Mouse (Mus musculus) inflammation-experienced regulatory T-cells (primary cell): ENCODE results near the gene Rsph6a. TPM values are rescaled to one million over a fixed set of nuclear protein-coding genes. Genes with fewer than 3 reads are reported as not detected.

Source experiments
- polyA plus RNA-seq, 2 experiments: library from polyadenylated mRNA; unstranded; fragments of 100-300 nt; shearing (Covaris generic); gene quantifications; one replicate each; pipeline ENCODE4 v1.2.1; 2017

Gene Rsph6a
- under 1 TPM in 1 of 2 experiments, not detected in 1; 0.16 TPM for polyA plus RNA-seq

DNA sequence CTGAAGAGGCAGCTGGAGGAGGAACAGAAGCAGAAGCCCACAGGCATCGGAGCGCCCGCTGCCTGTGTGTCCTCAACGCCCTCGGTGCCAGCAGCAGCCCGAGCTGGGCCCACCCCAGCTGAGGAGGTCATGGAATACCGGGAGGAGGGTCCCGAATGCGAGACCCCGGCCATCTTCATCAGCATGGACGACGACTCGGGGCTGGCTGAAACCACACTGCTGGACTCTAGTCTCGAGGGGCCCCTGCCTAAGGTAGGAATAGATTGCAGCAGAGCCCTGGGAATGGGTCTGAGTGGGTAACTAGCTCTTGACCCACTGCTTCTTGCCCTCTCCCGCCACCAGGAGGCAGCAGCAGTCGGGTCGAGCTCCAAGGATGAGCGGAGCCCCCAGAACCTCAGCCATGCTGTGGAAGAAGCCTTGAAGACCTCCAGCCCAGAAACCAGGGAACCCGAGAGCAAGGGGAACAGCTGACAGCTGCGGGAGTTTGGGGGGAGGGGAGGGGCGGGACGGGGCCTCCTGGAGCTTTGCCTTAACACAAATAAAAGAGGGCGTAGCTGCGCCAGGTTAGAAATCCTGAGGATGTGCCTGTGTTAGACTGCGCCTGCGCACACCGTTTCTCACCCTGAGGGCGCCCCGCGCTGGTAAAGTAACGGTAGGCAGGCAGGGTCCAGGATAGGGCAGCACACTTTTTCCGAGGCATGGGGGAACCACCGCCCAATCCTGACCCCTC is at the start of gene Rsph6a:
Gene Rsph6a (plus strand): TSS at position 644 of the 730 bp plus-strand sequence.

DNA sequence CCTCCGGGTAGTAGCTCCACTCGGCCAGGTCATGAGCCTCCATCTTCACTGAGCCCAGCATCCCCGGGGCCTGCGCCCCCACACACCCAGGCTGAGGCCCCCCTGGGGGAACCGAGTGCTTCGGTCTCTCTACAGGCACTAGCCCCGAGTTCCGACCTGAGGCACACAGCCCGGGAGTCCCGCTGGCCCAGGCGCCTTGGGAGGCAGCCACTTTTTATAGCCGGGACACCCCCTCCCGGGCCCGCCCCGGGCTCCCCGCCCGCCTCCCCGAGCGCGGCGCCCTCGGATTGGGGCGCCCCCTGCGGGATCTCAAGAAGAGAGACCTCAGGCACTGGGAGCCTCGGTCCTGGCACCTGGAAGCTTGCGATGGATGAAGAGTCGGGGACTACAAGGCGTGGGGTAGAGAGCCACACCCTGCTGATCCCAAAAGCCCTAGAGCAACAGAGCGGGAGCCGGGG is 31.1 kb upstream of the Rsph6a start, which contains the start of gene Foxa3:
Gene Foxa3 (minus strand): TSS at position 182 of the 458 bp plus-strand sequence.

DNA sequence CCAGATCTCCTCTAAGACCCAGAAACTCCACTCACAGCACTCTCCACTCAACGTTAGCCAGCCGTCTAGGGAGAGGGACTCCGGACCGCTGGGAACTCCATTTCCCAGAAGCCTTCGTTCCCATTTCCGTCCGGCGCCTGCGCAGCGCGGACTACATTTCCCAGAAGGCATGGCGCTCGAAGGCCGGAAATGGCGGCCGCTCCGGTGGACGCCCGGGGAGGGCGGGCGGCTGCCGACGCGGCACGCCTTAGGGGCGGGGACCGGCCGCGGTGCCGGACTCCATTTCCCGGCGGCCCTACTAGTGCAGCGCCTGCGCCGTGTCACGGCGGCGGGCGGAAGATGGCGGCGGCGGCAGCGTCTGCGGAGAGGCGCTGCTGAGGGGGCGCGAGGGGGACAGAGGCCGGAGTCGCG is 30.4 kb upstream of the Rsph6a start, which contains the start of gene Sympk:
Gene Sympk (plus strand): TSS at position 282 of the 411 bp plus-strand sequence.

DNA sequence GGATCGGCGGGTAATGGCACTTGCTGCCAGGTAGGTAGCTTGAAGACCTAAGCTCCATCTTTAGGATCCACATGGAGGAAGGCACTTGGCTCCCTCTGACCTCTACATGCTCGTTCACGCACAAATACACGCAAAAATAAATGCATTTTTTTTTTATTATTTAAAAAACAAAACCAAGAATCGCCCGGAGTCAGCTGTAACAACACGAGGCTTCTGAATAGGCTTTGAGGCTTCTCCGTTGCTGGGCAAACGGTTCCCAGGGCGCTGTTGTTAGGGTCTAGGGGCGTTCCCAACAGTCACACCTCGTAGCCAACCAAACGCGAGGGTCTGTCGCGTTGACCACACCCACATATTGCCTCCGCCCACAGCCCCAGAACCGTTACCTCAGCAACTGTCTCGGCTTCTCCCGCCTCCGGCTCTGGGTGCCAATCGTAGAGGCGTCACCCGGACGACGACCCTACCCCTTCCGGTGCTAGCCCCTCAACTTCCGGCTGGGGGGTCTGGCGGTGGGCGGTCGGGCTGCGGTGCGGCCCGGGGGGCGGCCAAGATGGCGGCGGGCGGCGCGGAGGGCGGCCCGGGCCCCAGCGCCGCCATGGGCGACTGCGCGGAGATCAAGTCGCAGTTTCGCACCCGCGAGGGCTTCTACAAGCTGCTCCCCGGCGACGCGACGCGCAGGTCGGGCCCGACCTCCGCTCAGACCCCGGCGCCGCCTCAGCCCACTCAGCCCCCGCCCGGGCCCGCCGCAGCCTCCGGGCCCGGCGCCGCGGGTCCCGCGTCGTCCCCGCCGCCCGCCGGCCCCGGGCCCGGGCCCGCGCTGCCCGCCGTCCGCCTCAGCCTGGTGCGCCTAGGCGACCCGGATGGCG is 21.5 kb downstream of the Rsph6a start, which contains the start of gene Dmwd:
Gene Dmwd (plus strand): TSS at position 505 of the 863 bp plus-strand sequence.

DNA sequence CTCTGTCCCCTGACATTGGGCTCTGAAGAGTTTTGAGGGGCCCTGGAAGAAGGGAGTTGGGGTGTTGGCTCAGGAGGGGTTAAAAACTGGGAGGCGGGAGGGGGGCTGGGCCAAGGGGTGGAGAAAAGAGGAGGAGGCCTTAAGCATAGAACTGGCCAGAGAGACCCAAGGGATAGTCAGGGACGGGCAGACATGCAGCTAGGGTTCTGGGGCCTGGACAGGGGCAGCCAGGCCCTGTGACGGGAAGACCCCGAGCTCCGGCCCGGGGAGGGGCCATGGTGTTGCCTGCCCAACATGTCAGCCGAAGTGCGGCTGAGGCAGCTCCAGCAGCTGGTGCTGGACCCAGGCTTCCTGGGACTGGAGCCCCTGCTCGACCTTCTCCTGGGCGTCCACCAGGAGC is 29.2 kb downstream of the Rsph6a start, which contains the start of gene Dmpk:
Gene Dmpk (plus strand): TSS at position 149 of the 400 bp plus-strand sequence.

DNA sequence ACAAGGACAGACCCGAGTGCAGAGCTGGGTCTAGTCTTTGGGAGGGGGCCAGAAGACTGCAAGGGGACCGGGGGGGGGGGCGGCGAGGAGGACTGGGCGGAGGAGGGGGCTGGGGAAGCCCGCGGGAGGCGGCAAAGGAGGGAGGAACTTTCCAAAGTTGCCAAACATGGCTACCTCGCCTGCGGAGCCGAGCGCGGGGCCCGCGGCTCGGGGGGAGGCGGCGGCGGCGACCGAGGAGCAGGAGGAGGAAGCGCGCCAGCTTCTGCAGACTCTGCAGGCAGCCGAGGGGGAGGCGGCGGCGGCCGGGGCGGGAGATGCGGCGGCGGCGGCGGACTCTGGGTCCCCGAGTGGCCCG is 40.0 kb downstream of the Rsph6a start, which contains the start of gene Six5:
Gene Six5 (plus strand): TSS at position 124 of the 355 bp plus-strand sequence.

DNA sequence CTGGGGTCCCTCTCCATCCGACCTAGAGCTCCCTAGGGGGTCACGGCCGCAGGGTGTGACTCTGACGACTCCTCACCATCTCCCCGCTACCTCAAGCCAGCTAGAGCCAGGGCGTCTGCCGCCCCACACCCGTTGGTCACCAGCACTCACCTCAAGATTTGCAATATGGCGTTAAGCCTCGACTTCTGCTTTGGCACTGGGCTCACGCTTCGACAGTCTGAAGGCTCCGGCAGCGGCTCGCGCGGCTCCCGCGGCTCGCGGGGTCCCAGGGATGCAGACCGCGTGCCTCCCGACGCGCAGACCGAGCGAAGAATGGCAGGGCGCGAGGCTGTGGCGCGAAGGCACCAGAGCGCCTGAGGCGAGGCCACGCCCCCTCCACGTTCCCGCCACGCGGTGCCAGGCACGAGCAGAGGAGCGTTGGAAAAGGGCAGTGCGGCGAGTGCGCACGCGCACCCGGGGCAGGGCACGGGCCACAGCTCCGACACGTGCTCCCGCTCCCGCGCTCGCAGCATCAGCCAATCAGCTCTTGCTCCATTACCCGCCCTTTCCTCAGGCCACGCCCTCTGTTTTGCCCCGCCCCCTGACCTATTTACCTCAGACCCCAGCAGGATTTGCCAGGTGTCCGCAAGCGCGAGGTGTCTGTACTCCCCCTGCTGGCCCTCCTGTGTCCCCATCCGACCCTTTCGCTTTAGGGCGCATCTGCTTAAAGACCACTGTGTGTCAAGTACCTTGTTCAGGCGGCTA is 63.7 kb downstream of the Rsph6a start, which contains the start of gene Gm4969:
Gene Gm4969 (minus strand): TSS at position 341 of the 744 bp plus-strand sequence.

DNA sequence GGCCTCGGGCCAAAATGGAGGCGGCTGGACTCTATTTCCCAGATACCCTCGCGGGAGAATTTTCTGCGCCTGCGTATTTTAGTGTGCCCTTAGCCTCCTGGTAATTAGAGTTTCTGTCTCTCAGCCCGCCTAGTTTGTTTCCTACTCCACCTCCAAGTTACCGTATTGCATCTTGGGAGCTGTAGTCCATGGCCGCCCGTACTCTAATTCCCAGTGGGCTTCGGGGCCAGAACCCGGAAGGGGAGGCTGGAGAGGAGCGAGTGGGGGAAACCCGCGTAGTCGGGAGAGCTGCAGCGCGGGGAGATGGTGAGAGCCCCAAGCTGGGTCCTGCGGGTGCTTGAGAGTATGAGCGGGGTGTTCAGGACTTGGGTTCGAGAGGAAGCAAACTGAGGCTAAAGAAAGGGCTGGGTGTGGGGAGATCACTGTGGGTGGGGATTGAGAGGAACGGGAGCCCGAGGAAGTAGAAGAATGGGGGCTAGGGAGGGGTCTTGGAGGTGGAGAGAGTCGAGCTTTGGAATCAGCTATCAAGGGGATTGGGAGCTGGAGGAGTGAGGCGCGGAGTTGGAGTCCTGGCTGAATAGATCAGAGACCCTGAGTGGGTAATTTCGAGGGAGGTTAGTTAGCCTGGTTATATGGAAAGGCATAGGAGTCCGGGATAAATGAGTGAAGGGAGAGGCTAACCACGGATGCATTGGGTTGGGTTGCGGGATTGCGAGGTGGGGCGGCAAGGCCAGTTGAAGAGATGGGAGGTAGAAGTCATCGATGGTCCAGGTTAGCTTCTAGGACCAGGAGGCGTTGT is 65.3 kb downstream of the Rsph6a start, which contains the start of gene Fbxo46:
Gene Fbxo46 (plus strand): TSS at position 229 of the 799 bp plus-strand sequence.

Other genes starting within 250 kb of the Rsph6a start
- gene Psg17, start 233.1 kb upstream of the Rsph6a start, polyA plus RNA-seq = not detected
- gene Mill2, start 214.7 kb upstream of the Rsph6a start, polyA plus RNA-seq = under 1 TPM in 1 of 2 experiments, not detected in 1; 0.68 TPM
- 100 to 1,000 TPM in 1 of 2 experiments, 10 to 100 TPM in 1; 88.7 to 183 TPM for gene Pglyrp1, start 183.4 kb upstream of the Rsph6a start, polyA plus RNA-seq
- gene Ccdc61, start 144.3 kb upstream of the Rsph6a start, polyA plus RNA-seq = 10 to 100 TPM; 34.8 to 42.9 TPM
- under 1 TPM; 0.06 to 0.59 TPM for gene Nova2, start 128.8 kb upstream of the Rsph6a start, polyA plus RNA-seq
- gene Nanos2, start 67.3 kb upstream of the Rsph6a start, polyA plus RNA-seq = under 1 TPM in 1 of 2 experiments, not detected in 1; 0.42 TPM
- 1 to 10 TPM; 7.5 to 8.4 TPM for gene Mypop, start 63.4 kb upstream of the Rsph6a start, polyA plus RNA-seq
- 10 to 100 TPM; 48.7 to 64.1 TPM for gene Irf2bp1, start 50.6 kb upstream of the Rsph6a start, polyA plus RNA-seq
- under 1 TPM; 0.07 to 0.64 TPM for gene Foxa3, start 31.2 kb upstream of the Rsph6a start, polyA plus RNA-seq
- 10 to 100 TPM; 22.4 to 23.4 TPM for gene Sympk, start 30.3 kb upstream of the Rsph6a start, polyA plus RNA-seq
- 1 to 10 TPM in 1 of 2 experiments, not detected in 1; 1.4 TPM for gene Dmwd, start 21.5 kb downstream of the Rsph6a start, polyA plus RNA-seq
- gene Dmpk, start 29.2 kb downstream of the Rsph6a start, polyA plus RNA-seq = under 1 TPM; 0.35 to 0.40 TPM
- gene Six5, start 39.9 kb downstream of the Rsph6a start, polyA plus RNA-seq = under 1 TPM; 0.15 to 0.88 TPM
- gene Gm4969, start 63.7 kb downstream of the Rsph6a start, polyA plus RNA-seq = under 1 TPM in 1 of 2 experiments, not detected in 1; 0.11 TPM
- 10 to 100 TPM; 18.1 to 22.6 TPM for gene Fbxo46, start 65.2 kb downstream of the Rsph6a start, polyA plus RNA-seq
- gene Qpctl, start 94.6 kb downstream of the Rsph6a start, polyA plus RNA-seq = 10 to 100 TPM in 1 of 2 experiments, 1 to 10 TPM in 1; 9.6 to 11.2 TPM
- 10 to 100 TPM; 35.0 to 39.0 TPM for gene Snrpd2, start 95.0 kb downstream of the Rsph6a start, polyA plus RNA-seq
- under 1 TPM in 1 of 2 experiments, not detected in 1; 0.39 TPM for gene Gipr, start 111.4 kb downstream of the Rsph6a start, polyA plus RNA-seq
- 10 to 100 TPM; 19.8 to 24.3 TPM for gene Eml2, start 121.7 kb downstream of the Rsph6a start, polyA plus RNA-seq
- gene Gpr4, start 157.8 kb downstream of the Rsph6a start, polyA plus RNA-seq = under 1 TPM in 1 of 2 experiments, not detected in 1; 0.27 TPM
- 10 to 100 TPM; 21.1 to 31.1 TPM for gene Opa3, start 173.6 kb downstream of the Rsph6a start, polyA plus RNA-seq
- gene Vasp, start 217.1 kb downstream of the Rsph6a start, polyA plus RNA-seq = 100 to 1,000 TPM; 264 to 271 TPM
- gene Ppm1n, start 225.4 kb downstream of the Rsph6a start, polyA plus RNA-seq = 1 to 10 TPM; 3.8 to 5.0 TPM
- gene Rtn2, start 227.9 kb downstream of the Rsph6a start, polyA plus RNA-seq = under 1 TPM; 0.49 to 0.80 TPM